Mouse (Mus musculus) C2C12 (cell line): ENCODE results near the gene Efna5.

Source experiments
- CTCF ChIP-seq: IDR thresholded peaks from one replicate; pipeline ENCODE4 v1.5.1; 2011; ENCODE audit not compliant: control insufficient read depth, insufficient read depth, insufficient read length
- MYOG ChIP-seq: IDR thresholded peaks from one replicate; pipeline ENCODE4 v1.6.1; 2011; ENCODE audit not compliant: control insufficient read depth, insufficient read length; ENCODE audit errors: extremely low read depth

DNA sequence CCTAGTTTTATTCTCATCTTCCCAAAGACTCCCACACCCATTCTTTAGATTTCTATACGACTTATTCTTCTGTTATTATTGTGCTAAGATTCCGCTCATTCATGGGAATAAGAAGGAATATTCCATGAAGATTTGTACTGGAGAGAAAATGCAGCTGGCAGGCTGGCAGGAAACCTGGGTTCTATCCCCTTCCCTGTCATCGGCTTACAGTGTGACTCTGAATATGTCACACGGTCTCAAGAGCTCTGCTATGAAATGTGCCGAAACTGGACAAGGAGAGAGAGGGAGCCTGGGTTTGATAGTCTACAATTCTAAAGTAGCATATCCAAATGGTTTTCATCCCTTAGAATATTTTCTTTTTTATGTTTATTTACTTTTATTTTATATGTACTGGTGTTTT, 198.0 kb downstream of the Efna5 start:
- TF ChIP-seq CTCF, result no peak
- TF ChIP-seq MYOG, result no peak
